Mouse (Mus musculus) neural tube, embryonic 14.5 days (tissue): ENCODE results near the gene Cox8a. TPM values are rescaled to one million over a fixed set of nuclear protein-coding genes. Genes with fewer than 3 reads are reported as not detected.

Experiments
- ATAC-seq: fragments of 200-750 bp; cut with Nextera tagmentation; 2 replicates; pipeline ENCODE4 v1.8.0; 2017; ENCODE audit warnings: low read depth, mild to moderate bottlenecking, moderate TSS enrichment, moderate library complexity
- H3K27ac ChIP-seq: fragments of 300-500 bp; sonication (generic); 2 replicates; pipeline ENCODE4 v1.5.1; 2014; ENCODE audit warnings: low read depth, mild to moderate bottlenecking, control low read depth, low read length, moderate library complexity, mixed read lengths
- H3K27me3 ChIP-seq: fragments of 300-500 bp; sonication (generic); 2 replicates; pipeline ENCODE4 v1.6.1; 2014; ENCODE audit warnings: low read length; ENCODE audit not compliant: control insufficient read depth, insufficient read depth
- H3K36me3 ChIP-seq: fragments of 300-500 bp; sonication (generic); 2 replicates; pipeline ENCODE4 v1.6.1; 2014; ENCODE audit warnings: low read length, mixed read lengths; ENCODE audit not compliant: control insufficient read depth, insufficient read depth
- H3K4me1 ChIP-seq: fragments of 300-500 bp; sonication (generic); 2 replicates; pipeline ENCODE4 v1.6.1; 2014; ENCODE audit warnings: low read length; ENCODE audit not compliant: control insufficient read depth, insufficient read depth
- H3K4me2 ChIP-seq: fragments of 300-500 bp; sonication (generic); 2 replicates; pipeline ENCODE4 v1.6.1; 2014; ENCODE audit warnings: mild to moderate bottlenecking, low read depth, low read length, control low read depth
- H3K4me3 ChIP-seq: fragments of 300-500 bp; sonication (generic); 2 replicates; pipeline ENCODE4 v1.5.1; 2014; ENCODE audit warnings: low read depth, low read length, control low read depth, mixed read lengths
- H3K9ac ChIP-seq: fragments of 300-500 bp; sonication (generic); replicated peaks from 2 replicates; pipeline ENCODE4 v1.6.1; 2014; ENCODE audit warnings: low read depth, mild to moderate bottlenecking, control low read depth, low read length, mixed read lengths
- H3K9me3 ChIP-seq: fragments of 300-500 bp; sonication (generic); 2 replicates; pipeline ENCODE4 v1.6.1; 2016; ENCODE audit warnings: low read length; ENCODE audit not compliant: control insufficient read depth
- WGBS: fragments of 180-500 bp; shearing (Covaris S2); extraction: QIAGEN DNeasy Blood & Tissue Kit; methylation state at CpG from one replicate; pipeline ENCODE4 v1.1.7; 2014; 5-methylcytosine and 5-hydroxymethylcytosine counted together
- polyA plus RNA-seq: library from polyadenylated mRNA; unstranded; fragments of >200 nt; fragmentation: Nextera tagmentation; extraction: Ambion mirVana; gene quantifications from 2 replicates; pipeline ENCODE4 v1.2.1, GENCODE M21; 2014

The Cox8a gene
- polyA plus RNA-seq, 1 experiment from 2014 or later = 1,330 TPM

GRCm38 (mm10) chr19:7183419-7183818 lies 34.0 kb downstream of the Cox8a start:
- peaks cover 31% of the 10 kb centered on the region for H3K4me1 ChIP-seq
- ATAC-seq = no peak
- H3K9me3 ChIP-seq = no peaks in the 10 kb centered on the region
- WGBS = 41% methylated on average over 11 of the region's 11 CpGs
- no peaks in the 10 kb centered on the region for H3K27me3 ChIP-seq
- peak overlapping the region; percentile 25; the same call in 1 of the 2 replicates for H3K9ac ChIP-seq
- no peak overlapping the region for H3K4me3 ChIP-seq
- no peak overlapping the region for H3K27ac ChIP-seq
- H3K36me3 ChIP-seq = no peaks in the 10 kb centered on the region
- no peak overlapping the region for H3K4me2 ChIP-seq

- 0 out of 2 replicates have a peak overlapping the region, but pooled peaks have one; percentile 22 for H3K27ac ChIP-seq
- H3K4me1 ChIP-seq = peaks cover 31% of the 10 kb centered on the region
- H3K27me3 ChIP-seq = no peaks in the 10 kb centered on the region
- WGBS = 6% methylated on average over 23 of the region's 23 CpGs
- peak overlapping the region; percentile 21; the same call in 1 of the 2 replicates for H3K9ac ChIP-seq
- peak overlapping the region; percentile 23; the same call in 1 of the 2 replicates for H3K4me2 ChIP-seq
- H3K9me3 ChIP-seq = no peaks in the 10 kb centered on the region
- ATAC-seq = peak; percentile 70
- no peaks in the 10 kb centered on the region for H3K36me3 ChIP-seq
- H3K4me3 ChIP-seq = no peak overlapping the region
Measured at GRCm38 (mm10) chr19:7182273-7182949, 35.0 kb downstream of the Cox8a start.

GRCm38 (mm10) chr19:7181496-7181895 lies 35.9 kb downstream of the Cox8a start:
- peaks cover 32% of the 10 kb centered on the region for H3K4me1 ChIP-seq
- 51% methylated on average over 7 of the region's 7 CpGs for WGBS
- no peak for ATAC-seq

GRCm38 (mm10) chr19:7180756-7181405 lies 36.5 kb downstream of the Cox8a start:
- WGBS = 84% methylated on average over 8 of the region's 8 CpGs
- peaks cover 33% of the 10 kb centered on the region for H3K4me1 ChIP-seq

More at GRCm38 (mm10) chr19:7181496-7181895, 35.9 kb downstream of the Cox8a start:
- no peaks in the 10 kb centered on the region for H3K9me3 ChIP-seq
- no peaks in the 10 kb centered on the region for H3K27me3 ChIP-seq
- no peak overlapping the region for H3K4me2 ChIP-seq
- H3K9ac ChIP-seq = no peak overlapping the region
- H3K27ac ChIP-seq = no peak overlapping the region
- no peaks in the 10 kb centered on the region for H3K36me3 ChIP-seq
- H3K4me3 ChIP-seq = no peak overlapping the region

GRCm38 (mm10) chr19:7178841-7179452 lies 38.5 kb downstream of the Cox8a start:
- WGBS = 36% methylated on average over 3 of the region's 3 CpGs
- Histone ChIP-seq H3K9me3 (no peaks in the 10 kb centered on the region), H3K4me1 (peaks cover 30% of the 10 kb centered on the region), H3K4me3 (no peak overlapping the region), H3K4me2 (no peak overlapping the region), H3K27me3 (no peaks in the 10 kb centered on the region), H3K36me3 (no peaks in the 10 kb centered on the region), H3K9ac (no peak overlapping the region), H3K27ac (no peak overlapping the region)
- ATAC-seq = no peak

More at GRCm38 (mm10) chr19:7180756-7181405, 36.5 kb downstream of the Cox8a start:
- no peaks in the 10 kb centered on the region for H3K9me3 ChIP-seq
- H3K27ac ChIP-seq = no peak overlapping the region
- no peak overlapping the region for H3K4me2 ChIP-seq
- H3K4me3 ChIP-seq = no peak overlapping the region
- no peak overlapping the region for H3K9ac ChIP-seq
- H3K36me3 ChIP-seq = no peaks in the 10 kb centered on the region
- no peak for ATAC-seq
- no peaks in the 10 kb centered on the region for H3K27me3 ChIP-seq

- H3K4me2 ChIP-seq = no peak overlapping the region
- H3K27ac ChIP-seq = no peak overlapping the region
- H3K9ac ChIP-seq = no peak overlapping the region
- H3K27me3 ChIP-seq = no peaks in the 10 kb centered on the region
- H3K4me1 ChIP-seq = peaks cover 26% of the 10 kb centered on the region
- 63% methylated on average over 13 of the region's 13 CpGs for WGBS
- no peaks in the 10 kb centered on the region for H3K36me3 ChIP-seq
- H3K4me3 ChIP-seq = no peak overlapping the region
- H3K9me3 ChIP-seq = no peaks in the 10 kb centered on the region
- ATAC-seq = no peak
Measured at GRCm38 (mm10) chr19:7177804-7178511, 39.5 kb downstream of the Cox8a start.

GRCm38 (mm10) chr19:7176041-7176696 lies 41.2 kb downstream of the Cox8a start:
- no peak overlapping the region for H3K4me2 ChIP-seq
- peaks cover 23% of the 10 kb centered on the region for H3K4me1 ChIP-seq
- 6% methylated on average over 11 of the region's 11 CpGs for WGBS
- H3K9ac ChIP-seq = no peak overlapping the region
- H3K36me3 ChIP-seq = no peaks in the 10 kb centered on the region
- no peak overlapping the region for H3K4me3 ChIP-seq
- no peak for ATAC-seq
- no peak overlapping the region for H3K27ac ChIP-seq
- no peaks in the 10 kb centered on the region for H3K27me3 ChIP-seq
- H3K9me3 ChIP-seq = no peaks in the 10 kb centered on the region

- WGBS = 5% methylated on average over 13 of the region's 13 CpGs
- peak overlapping the region; percentile 1; the same call in 1 of the 2 replicates for H3K4me2 ChIP-seq
- H3K27me3 ChIP-seq = no peaks in the 10 kb centered on the region
- H3K27ac ChIP-seq = peak overlapping the region; percentile 6; the same call in 1 of the 2 replicates
- no peak overlapping the region for H3K4me3 ChIP-seq
- H3K9ac ChIP-seq = no peak overlapping the region
- peaks cover 20% of the 10 kb centered on the region for H3K4me1 ChIP-seq
- no peaks in the 10 kb centered on the region for H3K36me3 ChIP-seq
- peak; percentile 93 for ATAC-seq
- H3K9me3 ChIP-seq = no peaks in the 10 kb centered on the region
Measured at GRCm38 (mm10) chr19:7172051-7172866, 45.2 kb downstream of the Cox8a start.
